Mouse (Mus musculus): ENCODE measurements around the gene Cers6.

DNA sequence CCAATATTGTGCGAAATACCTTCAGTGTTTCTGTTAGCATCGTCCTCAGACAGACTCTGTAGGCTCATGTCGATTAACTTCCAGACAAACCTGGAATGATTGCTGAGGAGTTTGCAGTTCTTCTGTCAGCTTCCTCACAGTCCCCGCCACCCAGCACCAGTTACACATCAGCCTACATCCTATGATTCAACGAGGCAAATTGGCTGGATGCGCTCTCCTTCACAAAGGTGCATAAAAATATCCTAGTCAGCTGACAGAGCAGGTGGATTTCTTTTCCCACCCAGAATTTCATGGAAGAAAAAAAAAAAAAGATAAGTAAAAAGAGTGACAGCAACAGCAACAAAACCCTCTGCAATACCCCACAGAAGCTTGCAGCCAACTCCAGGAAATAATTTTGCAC lies 127.9 kb downstream of the Cers6 start:
- TF ChIP-seq CTCF (IDR thresholded peaks at IDR 0.05; ENCODE audit: low read depth), result no peak
- no peak for TF ChIP-seq EP300 (IDR thresholded peaks at IDR 0.05; ENCODE audit: low read depth)

All from liver, embryonic 14.5 days (tissue).